Mouse (Mus musculus): ENCODE data around the gene Fancc.
"Not testable (repeated sequence)": the region's sequence is repeated elsewhere in the genome, so short reads cannot be mapped to it uniquely, and the experiment has no call there.

The Fancc gene

GRCm38 (mm10) chr13:63416824-63417223 is 80.3 kb downstream of the Fancc start:
- no peak for DNase-seq

GRCm38 (mm10) chr13:63412662-63413061 is 84.4 kb downstream of the Fancc start:
- no peak for DNase-seq

- peak in 1 of 2 experiments; percentile 56 for DNase-seq
Measured at GRCm38 (mm10) chr13:63411310-63412022, 85.6 kb downstream of the Fancc start.

GRCm38 (mm10) chr13:63410578-63411298 is 86.3 kb downstream of the Fancc start:
- no peak for DNase-seq

- DNase-seq: peak in 1 of 2 experiments; percentile 43
Measured at GRCm38 (mm10) chr13:63405151-63405550, 91.9 kb downstream of the Fancc start.

GRCm38 (mm10) chr13:63404657-63405056 is 92.4 kb downstream of the Fancc start:
- no peak for DNase-seq

GRCm38 (mm10) chr13:63402823-63403222 is 94.3 kb downstream of the Fancc start:
- no peak for DNase-seq

- DNase-seq: no peak
Measured at GRCm38 (mm10) chr13:63400069-63400468, 97.0 kb downstream of the Fancc start.

GRCm38 (mm10) chr13:63397420-63397819 is 99.7 kb downstream of the Fancc start:
- peak; percentile 43 to 69 for DNase-seq

- no peak for DNase-seq
Measured at GRCm38 (mm10) chr13:63394304-63395063, 102.6 kb downstream of the Fancc start.

GRCm38 (mm10) chr13:63385234-63385633 is 111.8 kb downstream of the Fancc start:
- DNase-seq: no peak

GRCm38 (mm10) chr13:63384775-63385174 is 112.3 kb downstream of the Fancc start:
- DNase-seq: no peak

GRCm38 (mm10) chr13:63382206-63382605 is 114.9 kb downstream of the Fancc start:
- no peak for DNase-seq

- no peak for DNase-seq
Measured at GRCm38 (mm10) chr13:63373460-63374166, 123.5 kb downstream of the Fancc start.

- DNase-seq: no peak
Measured at GRCm38 (mm10) chr13:63361755-63362154, 135.3 kb downstream of the Fancc start.

GRCm38 (mm10) chr13:63360111-63360885 is 136.8 kb downstream of the Fancc start:
- no peak for DNase-seq

GRCm38 (mm10) chr13:63359393-63359792 is 137.7 kb downstream of the Fancc start:
- DNase-seq: no peak

GRCm38 (mm10) chr13:63356558-63356957 is 140.5 kb downstream of the Fancc start:
- DNase-seq: peak; percentile 48 to 89

- no peak for DNase-seq
Measured at GRCm38 (mm10) chr13:63356101-63356500, 141.0 kb downstream of the Fancc start.

- DNase-seq: not testable (repeated sequence)
Measured at GRCm38 (mm10) chr13:63353312-63353711, 143.8 kb downstream of the Fancc start.

GRCm38 (mm10) chr13:63350076-63350475 is 147.0 kb downstream of the Fancc start:
- DNase-seq: no peak

- no peak for DNase-seq
Measured at GRCm38 (mm10) chr13:63347639-63348038, 149.4 kb downstream of the Fancc start.

All from kidney, postnatal 25 days (tissue).